Mouse (Mus musculus) hindbrain, embryonic 13.5 days (tissue): ENCODE data around the gene Olfr535. TPM values are rescaled to one million over a fixed set of nuclear protein-coding genes. Genes with fewer than 3 reads are reported as not detected.
"Not testable (repeated sequence)": the region's sequence is repeated elsewhere in the genome, so short reads cannot be mapped to it uniquely, and the experiment has no call there.

Source experiments
- ATAC-seq: fragments of 200-750 bp; cut with Nextera tagmentation; 2 replicates; pipeline ENCODE4 v1.8.0; 2017; ENCODE audit warnings: moderate TSS enrichment; ENCODE audit not compliant: low FRiP score
- H3K27ac ChIP-seq: fragments of 300-500 bp; sonication (generic); 2 replicates; pipeline ENCODE4 v1.5.1; 2015; ENCODE audit warnings: inconsistent platforms, mild to moderate bottlenecking, moderate library complexity
- H3K27me3 ChIP-seq: fragments of 300-500 bp; sonication (generic); 2 replicates; pipeline ENCODE4 v1.6.1; 2015; ENCODE audit warnings: mild to moderate bottlenecking, inconsistent platforms
- H3K36me3 ChIP-seq: fragments of 300-500 bp; sonication (generic); 2 replicates; pipeline ENCODE4 v1.6.1; 2015; ENCODE audit warnings: mild to moderate bottlenecking, inconsistent platforms
- H3K4me1 ChIP-seq: fragments of 300-500 bp; sonication (generic); replicated peaks from 2 replicates; pipeline ENCODE4 v1.6.1; 2015; ENCODE audit warnings: inconsistent platforms
- H3K4me2 ChIP-seq: fragments of 300-500 bp; sonication (generic); 2 replicates; pipeline ENCODE4 v1.6.1; 2015; ENCODE audit warnings: inconsistent platforms, mild to moderate bottlenecking, moderate library complexity
- H3K4me3 ChIP-seq: fragments of 300-500 bp; sonication (generic); 2 replicates; pipeline ENCODE4 v1.5.1; 2015; ENCODE audit warnings: mild to moderate bottlenecking, inconsistent platforms
- H3K9ac ChIP-seq: fragments of 300-500 bp; sonication (generic); 2 replicates; pipeline ENCODE4 v1.6.1; 2015; ENCODE audit warnings: mild to moderate bottlenecking, inconsistent platforms
- H3K9me3 ChIP-seq: fragments of 300-500 bp; sonication (generic); 2 replicates; pipeline ENCODE4 v1.6.1; 2016; ENCODE audit warnings: inconsistent platforms
- WGBS: fragments of 180-500 bp; shearing (Covaris S2); methylation state at CpG from one replicate; pipeline ENCODE4 v1.1.7; 2015; 5-methylcytosine and 5-hydroxymethylcytosine counted together
- polyA plus RNA-seq: library from polyadenylated mRNA; unstranded; fragments of >200 nt; fragmentation: Nextera tagmentation; extraction: Ambion mirVana; gene quantifications from 2 replicates; pipeline ENCODE4 v1.2.1, GENCODE M21; 2015

Gene Olfr535
- polyA plus RNA-seq, result not detected in 2 replicates

DNA sequence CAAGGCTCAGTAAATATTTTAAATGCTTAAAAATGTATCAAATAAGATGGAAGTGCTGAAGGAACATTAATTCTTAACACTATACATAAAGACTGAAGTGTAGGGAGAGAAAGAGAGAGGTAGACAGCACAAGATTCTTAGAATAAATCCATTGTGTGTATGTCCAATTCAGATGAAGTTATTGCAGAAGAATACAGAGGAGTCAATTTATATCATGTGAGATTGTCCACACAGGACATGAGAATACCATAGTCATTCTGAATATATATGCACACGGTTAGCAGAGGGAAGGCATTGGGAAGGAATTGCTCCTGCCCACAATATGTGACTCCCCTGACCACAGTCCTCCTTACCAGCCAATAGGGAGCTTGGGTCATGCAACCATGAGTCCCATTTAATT is at the start of gene Olfr535:
TSS of gene Olfr535 (plus strand) at position 301 of the 400 bp plus-strand sequence.
- no peaks in the 10 kb centered on the region for H3K36me3 ChIP-seq
- H3K9me3 ChIP-seq, result no peaks in the 10 kb centered on the region
- H3K4me1 ChIP-seq, result no peaks in the 10 kb centered on the region
- H3K4me3 ChIP-seq, result no peak within 1 kb of the TSS
- no peak within 1 kb of the TSS for H3K27ac ChIP-seq
- no peak within 1 kb of the TSS for H3K9ac ChIP-seq
- H3K4me2 ChIP-seq, result no peak within 1 kb of the TSS
- 93% methylated on average over 1 of the region's 1 CpGs for WGBS
- H3K27me3 ChIP-seq, result no peaks in the 10 kb centered on the region
- no peak for ATAC-seq

DNA sequence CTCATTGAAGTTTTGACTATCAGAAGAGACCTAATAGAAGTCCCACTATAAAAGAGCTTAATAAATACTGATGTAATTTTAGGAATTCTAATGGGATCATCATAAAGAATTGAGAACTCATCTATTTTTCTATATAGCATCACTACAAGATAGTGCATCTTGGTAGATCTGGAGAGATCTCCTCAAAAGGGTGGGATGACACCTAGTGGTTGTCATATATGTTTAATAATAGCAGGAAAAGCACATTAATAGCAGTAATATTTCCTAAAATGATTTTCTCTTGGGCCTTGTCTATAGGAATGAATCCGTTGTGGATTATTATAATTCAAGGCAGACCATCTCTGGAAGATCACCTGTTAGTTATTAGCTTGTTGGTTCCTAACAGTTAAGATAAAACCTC is 40.9 kb upstream of the Olfr535 start:
- WGBS, result 89% methylated on average over 1 of the region's 1 CpGs
- Histone ChIP-seq H3K36me3 (no peaks in the 10 kb centered on the region), H3K27ac (no peak overlapping the region), H3K27me3 (no peaks in the 10 kb centered on the region), H3K9ac (no peak overlapping the region), H3K4me3 (no peak overlapping the region), H3K9me3 (no peaks in the 10 kb centered on the region), H3K4me2 (no peak overlapping the region), H3K4me1 (no peaks in the 10 kb centered on the region)
- no peak for ATAC-seq

GRCm38 (mm10) chr7:140463070-140463469 is 20.9 kb upstream of the Olfr535 start, which contains the start of gene Olfr533:
Olfr533 (plus strand) TSS chr7:140463370.
- H3K4me1 ChIP-seq, H3K36me3 ChIP-seq, H3K27ac ChIP-seq, H3K9me3 ChIP-seq, H3K4me2 ChIP-seq, H3K9ac ChIP-seq, H3K4me3 ChIP-seq, H3K27me3 ChIP-seq, ATAC-seq: not testable (repeated sequence)
- WGBS, result 83% methylated on average over 1 of the region's 1 CpGs

- Histone ChIP-seq H3K27ac (no peak overlapping the region), H3K4me2 (no peak overlapping the region), H3K9me3 (no peaks in the 10 kb centered on the region), H3K27me3 (no peaks in the 10 kb centered on the region), H3K4me1 (no peaks in the 10 kb centered on the region), H3K36me3 (no peaks in the 10 kb centered on the region), H3K9ac (no peak overlapping the region), H3K4me3 (no peak overlapping the region)
- WGBS, result 81% methylated on average over 1 of the region's 1 CpGs
- ATAC-seq, result no peak
Measured at GRCm38 (mm10) chr7:140477886-140478285, 6.1 kb upstream of the Olfr535 start.

- 94% methylated on average over 1 of the region's 1 CpGs for WGBS
Measured at GRCm38 (mm10) chr7:140478733-140479132, 5.3 kb upstream of the Olfr535 start.

GRCm38 (mm10) chr7:140488981-140489380 is 5.0 kb downstream of the Olfr535 start:
- no peak overlapping the region for H3K27ac ChIP-seq
- H3K27me3 ChIP-seq, result no peaks in the 10 kb centered on the region
- no peak for ATAC-seq
- no peak overlapping the region for H3K4me3 ChIP-seq
- H3K36me3 ChIP-seq, result no peaks in the 10 kb centered on the region
- no peaks in the 10 kb centered on the region for H3K9me3 ChIP-seq
- 92% methylated on average over 1 of the region's 1 CpGs for WGBS
- no peaks in the 10 kb centered on the region for H3K4me1 ChIP-seq
- no peak overlapping the region for H3K9ac ChIP-seq
- no peak overlapping the region for H3K4me2 ChIP-seq

More at GRCm38 (mm10) chr7:140478733-140479132, 5.3 kb upstream of the Olfr535 start:
- no peak overlapping the region for H3K9ac ChIP-seq
- H3K4me2 ChIP-seq, result no peak overlapping the region
- no peak for ATAC-seq
- no peaks in the 10 kb centered on the region for H3K4me1 ChIP-seq
- H3K36me3 ChIP-seq, result no peaks in the 10 kb centered on the region
- H3K4me3 ChIP-seq, result no peak overlapping the region
- H3K27ac ChIP-seq, result no peak overlapping the region
- no peaks in the 10 kb centered on the region for H3K27me3 ChIP-seq
- H3K9me3 ChIP-seq, result no peaks in the 10 kb centered on the region

GRCm38 (mm10) chr7:140494231-140494630 is 10.2 kb downstream of the Olfr535 start:
- Histone ChIP-seq H3K9ac (no peak overlapping the region), H3K9me3 (no peaks in the 10 kb centered on the region), H3K4me2 (no peak overlapping the region), H3K4me1 (no peaks in the 10 kb centered on the region), H3K27ac (no peak overlapping the region), H3K36me3 (no peaks in the 10 kb centered on the region), H3K27me3 (no peaks in the 10 kb centered on the region), H3K4me3 (no peak overlapping the region)
- 38% methylated on average over 2 of the region's 2 CpGs for WGBS
- no peak for ATAC-seq

DNA sequence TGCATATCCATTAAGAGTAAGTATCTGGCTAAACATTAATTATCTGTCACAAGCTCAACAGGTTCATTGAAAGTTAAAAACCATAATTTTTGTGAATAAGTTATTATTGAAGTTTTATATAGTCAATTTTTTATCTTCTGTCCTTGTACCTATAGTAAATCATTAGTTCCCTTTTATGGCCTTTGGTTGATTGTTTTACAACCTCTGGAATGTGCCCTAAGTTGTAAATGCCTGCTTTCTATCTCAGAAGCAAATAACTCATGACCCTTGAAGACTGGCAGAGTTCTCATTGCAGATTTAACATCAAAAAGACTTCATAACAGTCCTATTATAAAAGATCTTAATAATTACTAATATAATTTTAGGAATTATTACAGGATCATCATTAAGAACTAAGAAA is 10.7 kb downstream of the Olfr535 start:
- no peaks in the 10 kb centered on the region for H3K4me1 ChIP-seq
- H3K9me3 ChIP-seq, result no peaks in the 10 kb centered on the region
- no peak for ATAC-seq
- H3K27me3 ChIP-seq, result no peaks in the 10 kb centered on the region
- no peak overlapping the region for H3K9ac ChIP-seq
- no peak overlapping the region for H3K4me2 ChIP-seq
- H3K36me3 ChIP-seq, result no peaks in the 10 kb centered on the region
- no peak overlapping the region for H3K4me3 ChIP-seq
- no peak overlapping the region for H3K27ac ChIP-seq

DNA sequence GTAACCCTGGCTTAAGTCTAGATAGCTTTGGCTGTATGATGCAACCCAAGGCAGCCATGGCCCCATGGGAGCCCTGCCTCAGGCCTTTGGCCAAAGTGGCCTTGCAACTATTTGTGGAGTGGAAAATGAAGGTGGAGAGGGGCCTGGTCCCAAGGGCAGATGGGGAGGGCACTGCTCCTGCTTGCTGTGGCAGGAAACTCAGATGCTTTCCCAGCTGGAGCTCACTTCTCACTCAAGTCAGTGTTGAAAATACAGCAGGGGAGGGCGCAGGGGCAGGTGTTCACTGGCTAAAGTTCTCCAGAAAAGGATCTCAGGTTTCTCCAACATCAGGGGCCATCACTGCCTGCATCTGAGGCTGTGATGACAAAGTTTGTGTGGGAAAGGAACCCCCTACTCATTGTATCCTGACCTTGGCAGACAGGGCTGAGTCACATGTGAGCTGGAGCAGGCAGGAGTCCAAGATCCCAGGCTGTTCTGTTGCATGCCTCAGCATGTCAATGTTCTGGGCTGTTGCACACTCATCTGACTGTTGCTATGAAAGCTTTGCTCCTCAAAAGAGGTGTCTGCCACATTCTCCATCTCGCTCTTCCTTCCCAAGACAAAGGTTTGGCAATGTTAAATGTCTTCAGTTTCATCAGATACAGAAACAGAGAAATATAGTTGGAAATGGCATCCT is 23.5 kb downstream of the Olfr535 start, which contains the start of gene Olfr536:
TSS of gene Olfr536 (minus strand) at position 51 of the 676 bp plus-strand sequence.
- ATAC-seq, H3K4me1 ChIP-seq, H3K9me3 ChIP-seq, H3K4me3 ChIP-seq, H3K27me3 ChIP-seq, H3K27ac ChIP-seq, H3K9ac ChIP-seq, H3K36me3 ChIP-seq, H3K4me2 ChIP-seq: not testable (repeated sequence)
- WGBS, result 79% methylated on average over 2 of the region's 2 CpGs

DNA sequence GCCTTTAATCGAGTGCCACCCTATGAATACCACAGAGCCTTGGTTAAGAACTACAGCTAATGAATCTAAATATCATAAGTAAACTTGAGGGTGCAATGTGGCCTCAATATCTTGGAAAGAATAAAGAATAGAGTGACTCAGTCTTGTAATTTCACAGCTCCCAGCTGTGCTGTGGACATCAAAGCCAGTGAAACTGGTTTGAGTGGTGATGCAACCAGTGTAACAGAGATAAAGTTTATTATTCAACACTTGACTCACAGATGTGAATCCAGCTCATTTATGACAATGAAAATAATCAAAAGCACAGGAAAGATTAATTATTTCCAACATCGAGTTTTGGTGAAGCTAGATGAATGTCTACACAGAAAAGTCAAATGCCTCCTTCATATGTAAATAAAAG is 55.7 kb downstream of the Olfr535 start:
- 85% methylated on average over 2 of the region's 2 CpGs for WGBS
- Histone ChIP-seq H3K27ac (no peak overlapping the region), H3K4me2 (no peak overlapping the region), H3K4me3 (no peak overlapping the region), H3K27me3 (no peaks in the 10 kb centered on the region), H3K36me3 (no peaks in the 10 kb centered on the region), H3K9me3 (no peaks in the 10 kb centered on the region), H3K9ac (no peak overlapping the region), H3K4me1 (no peaks in the 10 kb centered on the region)
- ATAC-seq, result no peak

Other genes with a start within 250 kb of the Olfr535 start
- not detected in 2 replicates for gene 5830411N06Rik, start 236.9 kb upstream of the Olfr535 start, polyA plus RNA-seq
- gene Olfr525, start 163.4 kb upstream of the Olfr535 start, polyA plus RNA-seq, result not detected in 2 replicates
- gene Olfr527, start 150.2 kb upstream of the Olfr535 start, polyA plus RNA-seq, result not detected in 2 replicates
- gene Olfr60, start 122.5 kb upstream of the Olfr535 start, polyA plus RNA-seq, result not detected in 2 replicates
- gene Olfr530, start 107.9 kb upstream of the Olfr535 start, polyA plus RNA-seq, result not detected in 2 replicates
- gene Olfr531, start 81.3 kb upstream of the Olfr535 start, polyA plus RNA-seq, result not detected in 2 replicates
- not detected in 2 replicates for gene Olfr532, start 62.6 kb upstream of the Olfr535 start, polyA plus RNA-seq
- not detected in 2 replicates for gene Olfr533, start 20.8 kb upstream of the Olfr535 start, polyA plus RNA-seq
- not detected in 2 replicates for gene Olfr536, start 23.2 kb downstream of the Olfr535 start, polyA plus RNA-seq
- gene Olfr538, start 83.7 kb downstream of the Olfr535 start, polyA plus RNA-seq, result not detected in 2 replicates
- not detected in 2 replicates for gene Olfr46, start 117.1 kb downstream of the Olfr535 start, polyA plus RNA-seq
- gene Olfr61, start 144.8 kb downstream of the Olfr535 start, polyA plus RNA-seq, result not detected in 2 replicates
- not detected in 2 replicates for gene Olfr53, start 162.2 kb downstream of the Olfr535 start, polyA plus RNA-seq
- not detected in 2 replicates for gene Olfr539, start 175.7 kb downstream of the Olfr535 start, polyA plus RNA-seq
- not detected in 2 replicates for gene Olfr45, start 197.7 kb downstream of the Olfr535 start, polyA plus RNA-seq
- gene Olfr541, start 213.1 kb downstream of the Olfr535 start, polyA plus RNA-seq, result not detected in 2 replicates